Mouse (Mus musculus) megakaryocyte, embryonic 14.5 days (primary cell): ENCODE data around the gene Abl2.

Source experiments
- FLI1 ChIP-seq: IDR thresholded peaks from 2 replicates; pipeline ENCODE4 v1.6.1; 2012; ENCODE audit warnings: low read length, inconsistent platforms, mixed read lengths
- GATA1 ChIP-seq: IDR thresholded peaks from 3 replicates; pipeline ENCODE4 v1.6.1; 2012; ENCODE audit warnings: mixed read lengths, low read length, inconsistent platforms, borderline replicate concordance

GRCm38 (mm10) chr1:156565328-156565727 lies 6.7 kb downstream of the Abl2 start:
- TF ChIP-seq GATA1, result no peak
- no peak for TF ChIP-seq FLI1
